Mouse (Mus musculus): ENCODE measurements around the gene Smr3a.

Smr3a gene

DNA sequence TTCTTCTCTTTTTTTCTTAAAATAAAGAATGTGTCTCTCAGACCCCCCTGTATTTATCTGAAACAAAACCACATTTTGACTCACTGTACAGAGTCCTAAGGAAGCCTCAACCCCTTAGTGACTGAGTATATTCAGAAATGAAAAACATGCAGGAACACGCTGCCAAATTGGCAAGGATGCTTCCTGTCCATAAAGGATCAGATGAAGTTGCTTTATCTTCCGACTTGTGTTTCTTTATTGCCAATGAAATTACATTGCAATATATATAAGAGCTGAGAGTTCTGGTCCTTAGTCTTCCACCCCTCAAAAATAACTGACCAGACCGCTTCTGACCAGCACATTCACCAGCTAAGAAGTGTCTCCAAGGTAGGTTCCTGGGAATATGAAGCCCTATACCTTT lies at the start of gene Smr3a:
Gene Smr3a (plus strand): TSS at position 301 of the 400 bp plus-strand sequence.
- DNase-seq (ENCODE audit: extremely low spot score, low spot score), result no peak

GRCm38 (mm10) chr5:87969201-87969600 lies 33.1 kb upstream of the Smr3a start, which contains the start of the genes 2310003L06Rik and Gm28434:
Gene 2310003L06Rik, plus strand, starts transcription at chr5:87969459.
Gene Gm28434, plus strand, starts transcription at chr5:87969517.
- no peak for DNase-seq (ENCODE audit: extremely low spot score, low spot score)

- no peak for DNase-seq (ENCODE audit: extremely low spot score, low spot score)
Observed at GRCm38 (mm10) chr5:87979139-87979538, 23.2 kb upstream of the Smr3a start, which contains the start of gene Cabs1. Gene Cabs1, plus strand, starts transcription at chr5:87979439.

DNA sequence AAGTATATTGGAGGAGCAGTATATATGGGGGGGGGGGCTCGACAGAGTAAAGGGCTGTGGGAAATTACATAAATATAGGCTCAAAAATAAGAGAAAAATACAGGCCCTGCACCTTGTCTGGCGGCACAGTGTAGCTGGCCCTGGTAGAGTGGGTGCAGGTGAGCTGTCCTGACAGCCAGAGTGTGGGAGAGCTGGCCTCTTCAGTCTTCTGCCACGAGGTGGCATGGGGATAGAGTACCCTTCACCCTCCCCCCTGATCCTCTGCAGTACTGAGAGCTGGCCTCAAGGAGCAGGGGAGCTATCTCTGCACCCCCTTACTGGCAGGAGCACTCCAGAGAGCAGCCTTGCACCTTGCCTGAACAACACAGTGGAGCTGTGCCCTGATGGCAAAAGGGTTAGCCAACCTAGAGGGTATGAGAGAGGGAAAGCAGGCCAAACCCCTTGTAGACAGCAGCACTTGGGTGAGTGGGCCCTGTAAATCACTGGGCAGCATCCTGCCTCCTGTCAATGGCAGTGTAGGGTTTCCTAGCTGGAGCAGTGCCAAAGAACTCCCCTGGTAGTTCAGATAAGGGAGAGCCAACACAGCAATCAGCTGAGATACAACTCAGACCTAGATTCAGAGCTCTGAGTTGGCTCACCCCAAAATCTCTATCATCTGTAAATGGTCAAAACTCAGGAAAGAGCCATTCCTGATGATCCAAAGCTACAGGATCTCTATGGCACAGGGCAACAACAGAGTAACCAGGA lies 19.7 kb upstream of the Smr3a start:
- no peak for DNase-seq (ENCODE audit: extremely low spot score, low spot score)

DNA sequence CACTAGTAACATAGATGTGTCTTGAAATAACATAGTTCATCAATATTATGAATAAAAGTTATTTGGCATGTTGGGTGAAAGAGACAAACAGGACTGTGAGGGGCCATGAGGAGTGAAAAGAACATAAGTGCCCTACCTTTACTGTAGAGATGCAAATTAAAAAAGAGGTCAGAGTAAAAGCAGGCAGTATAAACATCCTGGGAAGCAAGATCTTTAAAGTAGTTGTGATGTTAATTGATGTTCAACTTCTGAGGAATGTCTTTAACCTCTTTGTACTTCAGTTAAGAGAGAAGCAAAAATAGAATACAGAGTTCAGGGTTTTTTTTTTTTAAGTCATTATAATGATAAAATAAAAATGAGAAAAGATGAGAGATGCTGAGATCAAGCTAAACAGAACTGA lies 2.9 kb downstream of the Smr3a start:
- no peak for DNase-seq (ENCODE audit: extremely low spot score, low spot score)
